Mouse (Mus musculus) embryonic fibroblast, embryonic 13.5 days (primary cell): ENCODE data around the gene Zyg11a.

Experiments
- CTCF ChIP-seq: IDR thresholded peaks from 2 replicates; pipeline ENCODE4 v1.5.1; 2011; ENCODE audit warnings: mild to moderate bottlenecking, control low read depth, low read length, moderate library complexity, borderline replicate concordance; ENCODE audit not compliant: insufficient read depth
- POLR2A ChIP-seq: IDR thresholded peaks from 2 replicates; pipeline ENCODE4 v1.6.1; 2011; ENCODE audit warnings: low read depth, mild to moderate bottlenecking, control low read depth, low read length, moderate library complexity

DNA sequence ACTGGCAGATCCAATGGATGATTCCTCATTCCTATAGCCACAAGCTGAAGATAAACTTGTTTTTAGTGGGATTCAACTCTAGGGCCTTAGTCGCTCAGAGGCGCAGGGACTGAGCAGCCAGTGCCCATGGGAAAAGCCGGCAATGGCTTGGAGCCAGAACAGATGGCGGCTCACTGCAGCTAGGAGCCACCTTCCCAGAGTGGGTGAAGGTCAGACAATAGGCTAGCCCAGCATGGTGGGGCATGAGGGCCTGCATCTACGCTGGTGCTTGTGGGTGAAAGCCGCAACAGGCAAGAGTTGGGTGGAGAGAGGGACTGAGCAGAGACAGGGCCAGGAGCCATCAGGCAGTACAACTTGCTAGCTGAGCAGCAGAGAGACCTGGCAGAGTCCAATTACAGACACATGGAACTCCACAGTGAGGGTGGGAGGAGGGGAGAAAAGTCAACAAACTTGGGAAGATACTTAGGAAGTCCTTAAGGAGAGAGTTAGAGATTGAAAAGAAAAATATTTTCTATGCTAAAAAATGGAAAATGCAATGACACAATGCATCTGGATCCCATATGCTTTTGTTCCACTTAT, 21.5 kb downstream of the Zyg11a start:
- no peak for TF ChIP-seq CTCF
- TF ChIP-seq POLR2A, result no peak
